Mouse (Mus musculus) MEL (cell line): ENCODE results near the gene Fbxo7.

Experiments
- CTCF ChIP-seq, 3 experiments: IDR thresholded peaks in 2 of 3; conservative IDR thresholded peaks in 1 of 3; 2 replicates each; pipeline ENCODE4 v1.5.1; 2011 to 2012; ENCODE audit warnings: low read length in 3 of 3, low read depth in 2 of 3, mild to moderate bottlenecking in 2 of 3, improper control_type of control experiment in 1 of 3, inconsistent platforms in 1 of 3, mixed read lengths in 1 of 3, moderate library complexity in 1 of 3; ENCODE audit not compliant: control insufficient read depth in 1 of 3, insufficient read depth in 1 of 3, poor library complexity in 1 of 3, severe bottlenecking in 1 of 3
- EP300 ChIP-seq, 2 experiments: IDR thresholded peaks; 2 replicates each; pipeline ENCODE4 v1.6.1; 2011; ENCODE audit warnings: improper control_type of control experiment in 2 of 2, low read length in 2 of 2, low read depth in 1 of 2, mild to moderate bottlenecking in 1 of 2
- TBP ChIP-seq: IDR thresholded peaks from 2 replicates; pipeline ENCODE4 v1.8.0; 2011; ENCODE audit warnings: low read depth, low read length, improper control_type of control experiment
- USF2 ChIP-seq, 2 experiments: IDR thresholded peaks; 2 replicates each; pipeline ENCODE4 v1.6.1; 2011 to 2012; ENCODE audit warnings: improper control_type of control experiment in 2 of 2, low read length in 2 of 2, borderline replicate concordance in 1 of 2, inconsistent platforms in 1 of 2, low read depth in 1 of 2, mild to moderate bottlenecking in 1 of 2; ENCODE audit not compliant: insufficient read depth in 1 of 2
- ZC3H11A ChIP-seq: IDR thresholded peaks from 2 replicates; pipeline ENCODE4 v1.6.1; 2012; ENCODE audit warnings: low read depth, mild to moderate bottlenecking, inconsistent platforms, low read length, improper control_type of control experiment

GRCm38 (mm10) chr10:86066651-86067050 lies 44.9 kb downstream of the Fbxo7 start:
- no peak for TF ChIP-seq ZC3H11A
- no peak for TF ChIP-seq EP300 (IDR thresholded peaks at IDR 0.05; ENCODE audit: low read depth in 1 of 2, low read length in 2 of 2)
- no peak for TF ChIP-seq USF2 (IDR thresholded peaks at IDR 0.05; ENCODE audit: borderline replicate concordance in 1 of 2, insufficient read depth in 1 of 2, low read depth in 1 of 2, low read length in 2 of 2)
- no peak for TF ChIP-seq CTCF (IDR thresholded peaks at IDR 0.05 in 2 of 3, conservative IDR thresholded peaks at IDR 0.05 in 1 of 3; ENCODE audit: control insufficient read depth in 1 of 3, insufficient read depth in 1 of 3, low read depth in 2 of 3, low read length in 3 of 3, poor library complexity in 1 of 3, severe bottlenecking in 1 of 3)
- TF ChIP-seq TBP: no peak
